Mouse (Mus musculus) small intestine, adult 2 months (tissue): Measurements from ENCODE around the gene Dixdc1.

Experiments
- CTCF ChIP-seq: fragments of 200-500 bp; IDR thresholded peaks from 2 replicates; pipeline ENCODE4 v1.5.1; 2012; ENCODE audit warnings: low read depth, mild to moderate bottlenecking, control low read depth, inconsistent platforms, low read length, moderate library complexity, mixed read lengths; ENCODE audit not compliant: insufficient replicate concordance, insufficient read length; ENCODE audit errors: extremely low read depth
- POLR2A ChIP-seq: fragments of 200-500 bp; IDR thresholded peaks from 2 replicates; pipeline ENCODE4 v1.6.1; 2012; ENCODE audit warnings: low read depth, mild to moderate bottlenecking, control low read depth, inconsistent platforms, low read length, moderate library complexity

DNA sequence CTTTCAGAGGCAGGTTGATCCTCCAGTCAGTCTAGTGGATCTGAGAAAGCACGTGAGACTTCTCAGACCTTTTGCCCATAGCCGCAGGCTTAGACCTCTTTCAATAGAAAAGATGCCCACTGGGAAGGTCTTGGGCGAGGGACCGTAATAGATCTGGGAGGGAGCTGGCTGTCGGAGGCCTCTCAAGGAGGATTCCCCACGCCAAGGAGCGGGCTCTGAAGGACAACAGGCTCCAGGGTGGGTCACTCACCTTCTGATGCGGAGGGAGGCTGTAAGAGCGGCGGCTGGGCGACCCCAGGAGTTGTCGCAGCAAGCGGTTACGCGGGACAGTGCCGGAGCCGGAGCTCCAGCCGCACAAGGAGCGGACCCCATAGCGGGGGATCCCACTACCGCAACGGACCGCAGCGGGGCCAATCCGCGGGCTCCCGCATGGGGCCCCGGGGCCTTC is 80.4 kb downstream of the Dixdc1 start:
- TF ChIP-seq CTCF = no peak
- no peak for TF ChIP-seq POLR2A
